Mouse (Mus musculus): ENCODE data around the gene Gmnn. TPM values are rescaled to one million over a fixed set of nuclear protein-coding genes. Genes with fewer than 3 reads are reported as not detected.
"Not testable (repeated sequence)": the region's sequence is repeated elsewhere in the genome, so short reads cannot be mapped to it uniquely, and the experiment has no call there.

The Gmnn gene
- polyA plus RNA-seq, 1 experiment from 2014 or later = 69.8 TPM

- ATAC-seq (replicated peaks; ENCODE audit: low FRiP score, low read depth) = no peak
- TF ChIP-seq CTCF (IDR thresholded peaks at IDR 0.05; ENCODE audit: low read depth) = no peak
- Histone ChIP-seq H3K9me3 (replicated peaks; ENCODE audit: low read length) (no peaks in the 10 kb centered on the region), H3K4me1 (replicated peaks; ENCODE audit: insufficient read depth, low read length) (no peaks in the 10 kb centered on the region), H3K9ac (ENCODE audit: low read depth, low read length) (no peak overlapping the region), H3K36me3 (ENCODE audit: insufficient read depth, low read length) (no peaks in the 10 kb centered on the region), H3K27ac (no peak overlapping the region), H3K4me3 (replicated peaks; ENCODE audit: low read depth, low read length) (no peak overlapping the region), H3K4me2 (ENCODE audit: low read length) (no peak overlapping the region), H3K27me3 (ENCODE audit: insufficient read depth, low read length) (no peaks in the 10 kb centered on the region)
- no peak for DNase-seq (ENCODE audit: low spot score)
- 93% methylated on average over 5 of the region's 5 CpGs for WGBS
These were observed 25.8 kb upstream of the Gmnn start for GRCm38 (mm10) chr13:24787477-24787876.

- WGBS = 40% methylated on average over 11 of the region's 11 CpGs
- no peak overlapping the region; the same call in 1 of the 2 replicates for H3K4me2 ChIP-seq (ENCODE audit: low read length)
- H3K4me3 ChIP-seq (replicated peaks; ENCODE audit: low read depth, low read length) = no peak overlapping the region
- ATAC-seq (replicated peaks; ENCODE audit: low FRiP score, low read depth) (peak; percentile 91), DNase-seq (ENCODE audit: low spot score) (peak; percentile 66)
- H3K9me3 ChIP-seq (replicated peaks; ENCODE audit: low read length) = no peaks in the 10 kb centered on the region
- H3K27me3 ChIP-seq (ENCODE audit: insufficient read depth, low read length) = no peaks in the 10 kb centered on the region
- no peaks in the 10 kb centered on the region; the same call in 1 of the 2 replicates for H3K4me1 ChIP-seq (replicated peaks; ENCODE audit: insufficient read depth, low read length)
- no peak overlapping the region for H3K27ac ChIP-seq
- no peaks in the 10 kb centered on the region for H3K36me3 ChIP-seq (ENCODE audit: insufficient read depth, low read length)
- no peak for TF ChIP-seq CTCF (IDR thresholded peaks at IDR 0.05; ENCODE audit: low read depth)
- H3K9ac ChIP-seq (ENCODE audit: low read depth, low read length) = no peak overlapping the region
These were observed 24.3 kb upstream of the Gmnn start for GRCm38 (mm10) chr13:24786014-24786490.

GRCm38 (mm10) chr13:24781916-24782315, 20.2 kb upstream of the Gmnn start:
- no peak for ATAC-seq (replicated peaks; ENCODE audit: low FRiP score, low read depth)
- no peak overlapping the region for H3K4me2 ChIP-seq (ENCODE audit: low read length)
- H3K27me3 ChIP-seq (ENCODE audit: insufficient read depth, low read length) = no peaks in the 10 kb centered on the region
- no peak for TF ChIP-seq CTCF (IDR thresholded peaks at IDR 0.05; ENCODE audit: low read depth)
- no peaks in the 10 kb centered on the region; the same call in 1 of the 2 replicates for H3K4me1 ChIP-seq (replicated peaks; ENCODE audit: insufficient read depth, low read length)
- DNase-seq (ENCODE audit: low spot score) = no peak
- no peaks in the 10 kb centered on the region for H3K36me3 ChIP-seq (ENCODE audit: insufficient read depth, low read length)
- H3K27ac ChIP-seq = no peak overlapping the region
- no peak overlapping the region for H3K4me3 ChIP-seq (replicated peaks; ENCODE audit: low read depth, low read length)
- H3K9ac ChIP-seq (ENCODE audit: low read depth, low read length) = no peak overlapping the region
- no peaks in the 10 kb centered on the region for H3K9me3 ChIP-seq (replicated peaks; ENCODE audit: low read length)
- WGBS = 44% methylated on average over 5 of the region's 5 CpGs

- DNase-seq (ENCODE audit: low spot score) (peak; percentile 15), ATAC-seq (replicated peaks; ENCODE audit: low FRiP score, low read depth) (no peak)
- H3K9me3 ChIP-seq (replicated peaks; ENCODE audit: low read length) = no peaks in the 10 kb centered on the region
- no peak overlapping the region for H3K27ac ChIP-seq
- no peaks in the 10 kb centered on the region for H3K27me3 ChIP-seq (ENCODE audit: insufficient read depth, low read length)
- H3K9ac ChIP-seq (ENCODE audit: low read depth, low read length) = no peak overlapping the region
- no peaks in the 10 kb centered on the region for H3K36me3 ChIP-seq (ENCODE audit: insufficient read depth, low read length)
- H3K4me3 ChIP-seq (replicated peaks; ENCODE audit: low read depth, low read length) = no peak overlapping the region
- WGBS = 82% methylated on average over 8 of the region's 8 CpGs
- TF ChIP-seq CTCF (IDR thresholded peaks at IDR 0.05; ENCODE audit: low read depth) = no peak
- H3K4me2 ChIP-seq (ENCODE audit: low read length) = no peak overlapping the region
- H3K4me1 ChIP-seq (replicated peaks; ENCODE audit: insufficient read depth, low read length) = no peaks in the 10 kb centered on the region; the same call in 1 of the 2 replicates
These were observed 17.1 kb upstream of the Gmnn start for GRCm38 (mm10) chr13:24778706-24779380.

- WGBS = 79% methylated on average over 2 of the region's 2 CpGs
- no peak overlapping the region for H3K27ac ChIP-seq
- no peaks in the 10 kb centered on the region; the same call in 1 of the 2 replicates for H3K4me1 ChIP-seq (replicated peaks; ENCODE audit: insufficient read depth, low read length)
- no peak overlapping the region for H3K4me3 ChIP-seq (replicated peaks; ENCODE audit: low read depth, low read length)
- no peak overlapping the region for H3K4me2 ChIP-seq (ENCODE audit: low read length)
- DNase-seq (ENCODE audit: low spot score) = no peak
- no peak for ATAC-seq (replicated peaks; ENCODE audit: low FRiP score, low read depth)
- no peak overlapping the region for H3K9ac ChIP-seq (ENCODE audit: low read depth, low read length)
- no peak for TF ChIP-seq CTCF (IDR thresholded peaks at IDR 0.05; ENCODE audit: low read depth)
- no peaks in the 10 kb centered on the region for H3K27me3 ChIP-seq (ENCODE audit: insufficient read depth, low read length)
- H3K9me3 ChIP-seq (replicated peaks; ENCODE audit: low read length) = no peaks in the 10 kb centered on the region
- H3K36me3 ChIP-seq (ENCODE audit: insufficient read depth, low read length) = no peaks in the 10 kb centered on the region
These were observed 16.3 kb upstream of the Gmnn start for GRCm38 (mm10) chr13:24778026-24778425.

GRCm38 (mm10) chr13:24776146-24776844, 14.6 kb upstream of the Gmnn start:
- Histone ChIP-seq H3K9me3 (replicated peaks; ENCODE audit: low read length) (no peaks in the 10 kb centered on the region), H3K36me3 (ENCODE audit: insufficient read depth, low read length) (no peaks in the 10 kb centered on the region), H3K27me3 (ENCODE audit: insufficient read depth, low read length) (no peaks in the 10 kb centered on the region), H3K4me3 (replicated peaks; ENCODE audit: low read depth, low read length) (no peak overlapping the region), H3K4me2 (ENCODE audit: low read length) (no peak overlapping the region), H3K4me1 (replicated peaks; ENCODE audit: insufficient read depth, low read length) (no peaks in the 10 kb centered on the region), H3K27ac (no peak overlapping the region), H3K9ac (ENCODE audit: low read depth, low read length) (no peak overlapping the region)
- peak; percentile 90 for TF ChIP-seq CTCF (IDR thresholded peaks at IDR 0.05; ENCODE audit: low read depth)
- WGBS = 54% methylated on average over 7 of the region's 7 CpGs
- DNase-seq (ENCODE audit: low spot score) (peak; percentile 83), ATAC-seq (replicated peaks; ENCODE audit: low FRiP score, low read depth) (no peak)

GRCm38 (mm10) chr13:24771482-24771881, 9.8 kb upstream of the Gmnn start:
- not testable (repeated sequence) for H3K27me3 ChIP-seq (ENCODE audit: insufficient read depth, low read length); H3K4me2 ChIP-seq (ENCODE audit: low read length); H3K27ac ChIP-seq; DNase-seq (ENCODE audit: low spot score); H3K9ac ChIP-seq (ENCODE audit: low read depth, low read length); H3K36me3 ChIP-seq (ENCODE audit: insufficient read depth, low read length); H3K9me3 ChIP-seq (replicated peaks; ENCODE audit: low read length); ATAC-seq (replicated peaks; ENCODE audit: low FRiP score, low read depth); H3K4me1 ChIP-seq (replicated peaks; ENCODE audit: insufficient read depth, low read length); H3K4me3 ChIP-seq (replicated peaks; ENCODE audit: low read depth, low read length)
- 92% methylated on average over 10 of the region's 10 CpGs for WGBS

- not testable (repeated sequence) for H3K27ac ChIP-seq; DNase-seq (ENCODE audit: low spot score); H3K27me3 ChIP-seq (ENCODE audit: insufficient read depth, low read length); H3K4me1 ChIP-seq (replicated peaks; ENCODE audit: insufficient read depth, low read length); ATAC-seq (replicated peaks; ENCODE audit: low FRiP score, low read depth); H3K9ac ChIP-seq (ENCODE audit: low read depth, low read length); H3K4me3 ChIP-seq (replicated peaks; ENCODE audit: low read depth, low read length); H3K36me3 ChIP-seq (ENCODE audit: insufficient read depth, low read length); H3K4me2 ChIP-seq (ENCODE audit: low read length); H3K9me3 ChIP-seq (replicated peaks; ENCODE audit: low read length)
- WGBS = 74% methylated on average over 4 of the region's 4 CpGs
These were observed 6.1 kb upstream of the Gmnn start for GRCm38 (mm10) chr13:24767809-24768208.

Measured in kidney, postnatal 0 days (tissue).